Mouse (Mus musculus) liver, embryonic 14.5 days (tissue): Measurements from ENCODE around the gene Bmf. TPM values are rescaled to one million over a fixed set of nuclear protein-coding genes. Genes with fewer than 3 reads are reported as not detected.
A peak's percentile ranks its signal among the peaks of the same experiment; 100 is the strongest.

ENCODE experiments used
- ATAC-seq: fragments of 200-750 bp; cut with Nextera tagmentation; 2 replicates; pipeline ENCODE4 v1.8.0; 2017; ENCODE audit warnings: moderate number of reproducible peaks, mild to moderate bottlenecking, moderate library complexity; ENCODE audit not compliant: insufficient read depth
- DNase-seq, 3 experiments: peaks; one replicate each; pipeline ENCODE4 v3.0.0-alpha.2; 2012 to 2013; ENCODE audit warnings: low read depth in 3 of 3, low spot score in 3 of 3
- H3K27ac ChIP-seq: fragments of 300-500 bp; sonication (generic); 2 replicates; pipeline ENCODE4 v1.5.1; 2014; ENCODE audit warnings: moderate library complexity, mild to moderate bottlenecking, control low read depth, inconsistent platforms
- H3K27me3 ChIP-seq: fragments of 300-500 bp; sonication (generic); 2 replicates; pipeline ENCODE4 v1.6.1; 2014; ENCODE audit warnings: mild to moderate bottlenecking, low read length, moderate library complexity; ENCODE audit not compliant: control insufficient read depth, insufficient read depth
- H3K36me3 ChIP-seq: fragments of 300-500 bp; sonication (generic); replicated peaks from 2 replicates; pipeline ENCODE4 v1.6.1; 2014; ENCODE audit warnings: low read depth; ENCODE audit not compliant: control insufficient read depth, insufficient read depth
- H3K4me1 ChIP-seq, 2 experiments: fragments of 200-500 bp in 1 of 2; fragments of 300-500 bp in 1 of 2; sonication (generic) in 1 of 2; replicated peaks; 2 replicates each; pipeline ENCODE4 v1.6.1; 2012 to 2014; ENCODE audit warnings: antibody characterized with exemption in 1 of 2, inconsistent platforms in 1 of 2, low read length in 1 of 2; ENCODE audit not compliant: control insufficient read depth in 2 of 2, insufficient read depth in 2 of 2
- H3K4me2 ChIP-seq: fragments of 300-500 bp; sonication (generic); 2 replicates; pipeline ENCODE4 v1.6.1; 2014; ENCODE audit warnings: low read depth, mild to moderate bottlenecking, control low read depth, moderate library complexity
- H3K4me3 ChIP-seq, 2 experiments: fragments of 200-500 bp in 1 of 2; fragments of 300-500 bp in 1 of 2; sonication (generic) in 1 of 2; 2 replicates each; pipeline ENCODE4 v1.5.1; 2012 to 2014; ENCODE audit warnings: low read depth in 2 of 2, low read length in 2 of 2, mild to moderate bottlenecking in 2 of 2, control low read depth in 1 of 2, inconsistent platforms in 1 of 2, moderate library complexity in 1 of 2; ENCODE audit not compliant: insufficient read depth in 1 of 2
- H3K9ac ChIP-seq: fragments of 300-500 bp; sonication (generic); replicated peaks from 2 replicates; pipeline ENCODE4 v1.6.1; 2014; ENCODE audit warnings: mild to moderate bottlenecking, control low read depth, moderate library complexity
- H3K9me3 ChIP-seq: fragments of 300-500 bp; sonication (generic); 2 replicates; pipeline ENCODE4 v1.6.1; 2016; ENCODE audit warnings: low read length, mixed read lengths; ENCODE audit not compliant: control insufficient read depth
- CTCF ChIP-seq: IDR thresholded peaks from 2 replicates; pipeline ENCODE4 v1.5.1; 2016; ENCODE audit warnings: antibody characterized with exemption, low read depth, control low read depth
- EP300 ChIP-seq: IDR thresholded peaks from 2 replicates; pipeline ENCODE4 v1.6.1; 2016; ENCODE audit warnings: antibody characterized with exemption, low read depth
- WGBS: fragments of 180-500 bp; shearing (Covaris S2); extraction: QIAGEN DNeasy Blood & Tissue Kit; methylation state at CpG from one replicate; pipeline ENCODE4 v1.1.7; 2014; ENCODE audit not compliant: insufficient replicate concordance; 5-methylcytosine and 5-hydroxymethylcytosine counted together
- polyA plus RNA-seq, 2 experiments: library from polyadenylated mRNA; depleted of rRNA in 1 of 2; stranded (reverse) in 1 of 2; unstranded in 1 of 2; fragments of >200 nt; fragmentation: Nextera tagmentation in 1 of 2; extraction: Ambion mirVana in 1 of 2; gene quantifications; 2 replicates each; pipeline versions ENCODE4 v1.2.1 to v1.2.3; 2012 to 2014

Gene Bmf
- polyA plus RNA-seq, 2 experiments = 0.70 to 0.87 TPM

DNA sequence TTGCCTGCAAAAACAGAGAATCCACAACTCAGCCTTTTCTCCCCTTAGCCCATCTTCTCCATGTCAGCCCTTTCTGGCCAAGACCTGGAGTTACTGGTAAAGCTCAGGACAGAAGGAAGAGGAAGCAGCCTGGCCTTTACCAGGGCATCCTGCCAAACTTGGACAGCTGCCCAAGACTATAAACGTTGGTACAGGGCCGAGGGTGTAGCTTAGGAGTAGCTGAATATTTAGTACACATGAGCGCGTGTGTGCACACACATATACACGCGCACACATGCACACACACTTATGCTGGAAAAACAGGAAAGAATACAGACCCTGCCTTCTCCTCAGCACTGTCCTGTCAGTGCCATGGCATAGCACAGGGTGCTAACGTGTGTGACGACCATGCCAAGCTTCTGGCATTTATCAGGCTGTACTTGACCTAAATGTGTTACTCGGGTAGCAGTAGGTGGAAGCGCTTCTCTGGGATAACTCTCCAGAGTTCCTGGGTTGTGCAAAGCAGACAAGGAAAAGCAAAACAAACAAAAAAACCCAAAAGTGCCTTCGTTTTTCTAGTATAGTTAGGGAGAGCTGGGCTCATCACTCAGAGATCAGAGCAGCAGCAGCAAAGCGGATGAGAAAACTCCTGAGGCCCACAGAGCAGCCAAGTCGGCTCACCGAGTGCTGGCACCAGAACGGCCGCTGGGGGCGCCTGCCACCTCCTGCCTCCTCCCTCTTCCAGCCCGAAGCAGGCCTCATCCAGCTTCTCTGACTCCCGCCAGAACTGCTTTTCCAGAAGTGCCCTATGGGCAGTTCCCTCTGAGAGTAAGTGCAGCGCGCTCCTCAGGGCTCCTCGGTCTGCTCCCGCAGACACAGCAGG lies 4.0 kb downstream of the Bmf start:
- peak; percentile 87 for TF ChIP-seq CTCF
- TF ChIP-seq EP300 = no peak
- Histone ChIP-seq H3K9me3 (no peaks in the 10 kb centered on the region), H3K36me3 (no peaks in the 10 kb centered on the region), H3K9ac (no peak overlapping the region), H3K4me3 (no peak overlapping the region), H3K27me3 (peaks cover 23% of the 10 kb centered on the region), H3K4me2 (no peak overlapping the region), H3K27ac (no peak overlapping the region), H3K4me1 (peaks cover 0 to 29% of the 10 kb centered on the region in 2 experiments)
- ATAC-seq = no peak
- 30% methylated on average over 23 of the region's 23 CpGs for WGBS
- no peak for DNase-seq

DNA sequence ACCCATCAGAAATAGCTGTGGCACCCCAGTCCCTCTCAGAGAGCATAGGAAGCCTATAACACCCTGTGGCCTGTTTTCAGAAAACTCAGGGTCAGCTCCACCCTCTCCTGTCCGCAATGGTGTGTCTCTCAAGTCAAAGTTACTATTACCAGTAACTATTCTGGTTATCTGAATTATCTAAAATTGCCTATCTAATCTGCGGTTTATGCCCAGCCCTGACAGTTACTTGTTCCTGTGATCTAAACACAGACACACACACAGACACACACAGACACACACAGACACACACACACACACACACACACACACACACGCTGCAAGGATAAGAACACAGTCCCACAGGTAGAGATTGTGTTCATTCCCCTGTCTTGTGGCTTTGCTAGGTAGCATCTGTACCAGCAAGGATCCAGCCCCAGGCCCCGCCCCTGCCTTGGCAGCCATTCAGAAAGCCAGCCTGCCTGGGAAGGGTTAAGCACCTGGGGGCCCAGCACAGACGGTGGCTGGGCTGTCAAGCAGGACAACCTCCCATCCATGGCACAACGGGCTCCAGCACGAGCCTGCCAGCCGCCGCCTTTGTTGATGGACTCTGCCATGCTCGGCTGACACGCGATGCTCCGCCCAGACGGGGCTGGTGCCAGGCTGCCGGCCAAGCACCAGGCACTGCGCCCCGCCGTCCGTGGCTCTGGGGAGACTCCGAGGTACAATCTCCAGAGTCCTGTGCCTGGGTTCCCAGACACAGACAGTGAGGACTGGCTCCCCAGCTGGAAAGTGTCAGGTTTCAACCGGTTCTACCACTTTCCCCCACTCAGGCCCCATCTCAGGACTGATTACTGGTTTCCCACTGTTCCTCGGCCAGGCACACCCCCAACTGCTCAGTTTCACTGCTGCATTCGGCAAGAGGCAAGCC lies 5.3 kb downstream of the Bmf start:
- H3K9ac ChIP-seq = no peak overlapping the region
- WGBS = 28% methylated on average over 23 of the region's 23 CpGs
- DNase-seq (no peak), ATAC-seq (no peak)
- H3K9me3 ChIP-seq = no peaks in the 10 kb centered on the region
- TF ChIP-seq EP300 (no peak), CTCF (no peak)
- no peaks in the 10 kb centered on the region for H3K36me3 ChIP-seq
- peaks cover 10% of the 10 kb centered on the region for H3K27me3 ChIP-seq
- H3K27ac ChIP-seq = no peak overlapping the region
- H3K4me3 ChIP-seq = no peak overlapping the region; a peak in 1 of 4 replicates
- peak overlapping the region; percentile 50 for H3K4me2 ChIP-seq
- peaks cover 0 to 34% of the 10 kb centered on the region in 2 experiments; a peak in 3 of 4 replicates for H3K4me1 ChIP-seq

DNA sequence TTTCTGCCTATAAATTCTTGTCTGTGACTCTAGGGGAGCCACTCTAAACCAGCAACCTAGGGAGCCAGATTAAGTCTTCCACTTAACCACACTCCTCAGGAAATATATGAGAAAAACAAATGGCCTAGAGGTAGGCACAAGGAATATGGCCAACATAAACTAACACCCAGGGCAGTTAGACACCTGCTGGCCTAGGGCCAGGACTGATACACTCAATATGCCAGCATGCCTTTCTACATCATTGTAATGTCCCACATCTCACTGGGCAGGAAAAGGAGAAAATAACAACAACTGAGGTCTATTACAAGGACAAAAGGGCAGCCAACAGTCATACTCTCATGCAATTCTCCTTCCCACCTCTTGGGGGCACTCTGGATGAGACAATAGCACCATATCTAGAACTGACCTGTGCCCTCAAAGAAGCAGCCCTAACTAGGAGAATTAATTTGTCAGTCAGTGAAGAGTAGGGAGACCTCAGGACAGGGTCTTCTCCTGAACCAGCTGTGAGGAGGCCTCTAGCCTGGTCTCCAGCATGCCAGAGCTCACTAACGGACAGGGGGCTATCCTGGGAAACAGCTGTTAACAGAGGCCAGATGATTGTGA lies 6.4 kb downstream of the Bmf start:
- WGBS = 81% methylated on average over 1 of the region's 1 CpGs
- Histone ChIP-seq H3K4me3 (no peak overlapping the region), H3K9ac (no peak overlapping the region), H3K9me3 (no peaks in the 10 kb centered on the region), H3K4me2 (no peak overlapping the region), H3K4me1 (peaks cover 0 to 31% of the 10 kb centered on the region in 2 experiments; a peak in 3 of 4 replicates), H3K27me3 (peaks cover 4% of the 10 kb centered on the region; the same call in 1 of the 2 replicates), H3K27ac (no peak overlapping the region), H3K36me3 (no peaks in the 10 kb centered on the region)
- DNase-seq = no peak
- ATAC-seq = no peak
- TF ChIP-seq EP300 (no peak), CTCF (peak; percentile 67)

DNA sequence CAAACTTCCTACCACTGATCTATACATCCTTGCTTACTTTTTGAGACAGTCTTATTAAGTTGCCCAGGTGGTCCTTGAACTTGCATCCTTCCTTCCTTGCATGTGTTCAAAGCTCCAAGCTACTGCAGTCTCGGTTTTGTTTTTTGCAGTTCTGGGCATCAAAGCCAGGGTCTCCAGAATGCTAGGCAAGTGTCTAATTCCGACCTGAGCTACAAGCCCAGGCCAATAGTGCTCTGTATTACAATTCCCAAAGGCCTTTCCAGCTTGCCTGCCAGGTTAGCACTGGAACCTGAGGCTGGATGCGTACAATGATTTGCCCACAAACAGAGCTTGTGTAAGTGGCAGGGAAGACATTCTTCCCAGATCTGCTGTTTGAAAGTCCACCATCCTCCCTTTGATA lies 7.8 kb downstream of the Bmf start:
- 64% methylated on average over 3 of the region's 3 CpGs for whole genome bisulfite sequencing
- H3K4me1 ChIP-seq = peaks cover 0 to 34% of the 10 kb centered on the region in 2 experiments; a peak in 3 of 4 replicates

More for the DNA sequence above, 7.8 kb downstream of the Bmf start:
- DNase-seq (no peak), ATAC-seq (no peak)
- Histone ChIP-seq H3K4me2 (no peak overlapping the region), H3K27me3 (no peaks in the 10 kb centered on the region), H3K9me3 (no peaks in the 10 kb centered on the region), H3K9ac (no peak overlapping the region), H3K4me3 (no peak overlapping the region), H3K36me3 (no peaks in the 10 kb centered on the region), H3K27ac (no peak overlapping the region)
- TF ChIP-seq CTCF = no peak
- TF ChIP-seq EP300 = no peak
